Mouse (Mus musculus): ENCODE measurements around the gene Glud1.
"Not testable (repeated sequence)": the region's sequence is repeated elsewhere in the genome, so short reads cannot be mapped to it uniquely, and the experiment has no call there.

The Glud1 gene

DNA sequence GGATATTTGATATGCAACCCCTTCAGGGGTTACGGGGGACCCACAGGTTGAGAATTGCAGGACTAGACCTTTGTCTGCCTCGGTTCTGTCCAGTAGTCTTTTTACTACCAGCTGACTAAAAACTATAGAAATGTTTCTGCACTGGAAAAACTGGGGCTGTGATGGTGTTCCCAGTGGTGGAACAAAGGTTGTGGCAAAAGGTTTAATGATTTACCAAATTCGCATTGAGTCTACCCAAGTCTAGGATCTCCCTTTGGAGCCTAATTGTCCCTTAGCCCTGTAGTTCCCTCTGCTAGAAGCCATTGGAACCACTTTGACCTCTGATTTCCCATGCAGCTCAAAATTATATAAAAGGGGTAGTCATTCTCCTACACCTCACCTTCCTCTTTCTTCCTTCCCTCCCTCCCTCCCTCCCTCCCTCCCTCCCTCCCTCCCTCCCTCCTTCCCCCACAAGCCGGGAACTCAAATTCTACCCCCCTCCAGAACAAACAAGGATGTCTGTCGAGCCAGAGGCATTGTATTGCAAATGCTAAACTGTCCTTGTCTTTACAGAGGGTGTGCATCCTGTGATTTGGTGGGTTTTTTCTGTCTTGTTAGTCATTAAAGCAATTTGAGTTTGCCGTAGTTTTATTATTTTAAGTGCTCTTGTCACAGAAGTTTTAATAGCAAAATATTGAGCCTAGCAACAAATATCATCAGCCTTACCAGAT is 2.0 kb downstream of the Glud1 start:
- DNase-seq (ENCODE audit: low spot score), result no peak

DNA sequence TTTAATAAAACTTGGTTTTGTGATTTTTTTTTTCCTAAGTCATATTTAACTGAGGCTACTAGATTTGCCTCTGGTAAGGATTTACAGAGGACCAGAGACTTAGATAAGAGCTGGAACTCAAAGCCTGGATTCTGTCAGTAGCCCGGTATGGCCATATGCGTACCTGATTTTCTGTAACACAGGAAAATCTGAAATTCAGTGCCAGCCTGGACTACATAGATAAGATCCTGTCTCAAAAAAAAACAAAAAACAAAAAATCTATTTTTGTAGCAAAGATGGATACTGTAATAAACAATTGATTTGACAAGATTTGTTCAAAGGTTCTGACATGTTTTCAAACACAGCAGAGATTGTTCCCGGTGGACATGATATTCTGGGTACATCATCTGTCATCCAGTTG is 3.1 kb downstream of the Glud1 start:
- DNase-seq (ENCODE audit: low spot score), result no peak

DNA sequence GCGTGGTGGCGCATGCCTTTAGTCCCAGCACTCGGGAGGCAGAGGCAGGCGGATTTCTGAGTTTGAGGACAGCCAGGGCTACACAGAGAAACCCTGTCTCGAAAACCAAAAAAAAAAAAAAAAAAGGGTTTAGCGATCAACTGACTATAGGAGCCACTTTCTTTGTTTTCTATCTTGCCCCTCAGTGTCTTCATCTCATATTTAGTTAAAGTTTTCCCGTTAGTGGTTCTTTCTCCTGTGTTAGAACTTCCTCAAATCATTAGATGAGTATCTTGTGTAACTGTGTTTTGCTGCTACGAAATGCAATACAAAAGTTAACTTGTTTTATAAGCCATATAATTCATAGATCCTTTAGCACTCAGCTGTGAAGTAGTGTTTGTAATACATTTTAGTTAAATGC is 3.9 kb downstream of the Glud1 start:
- DNase-seq (ENCODE audit: low spot score), result not testable (repeated sequence)

DNA sequence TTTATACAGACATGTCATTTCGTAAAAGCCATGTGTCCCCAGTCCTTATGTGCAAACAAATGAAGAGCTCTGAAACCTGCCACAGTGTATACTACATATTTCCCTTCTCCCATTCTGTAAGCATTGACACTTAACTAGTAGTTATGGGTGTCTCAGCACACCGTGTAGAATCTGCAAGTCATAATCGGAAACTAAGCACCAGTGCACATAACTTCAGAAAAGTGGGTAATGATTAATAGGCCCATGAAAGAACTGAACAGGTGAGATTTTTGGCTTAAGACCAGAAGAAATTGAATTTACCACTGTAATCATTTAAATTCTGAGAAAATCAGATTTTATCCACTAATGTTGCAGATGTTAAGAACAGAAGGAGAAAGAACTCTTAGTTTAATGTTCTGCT is 4.3 kb downstream of the Glud1 start:
- DNase-seq (ENCODE audit: low spot score), result no peak

DNA sequence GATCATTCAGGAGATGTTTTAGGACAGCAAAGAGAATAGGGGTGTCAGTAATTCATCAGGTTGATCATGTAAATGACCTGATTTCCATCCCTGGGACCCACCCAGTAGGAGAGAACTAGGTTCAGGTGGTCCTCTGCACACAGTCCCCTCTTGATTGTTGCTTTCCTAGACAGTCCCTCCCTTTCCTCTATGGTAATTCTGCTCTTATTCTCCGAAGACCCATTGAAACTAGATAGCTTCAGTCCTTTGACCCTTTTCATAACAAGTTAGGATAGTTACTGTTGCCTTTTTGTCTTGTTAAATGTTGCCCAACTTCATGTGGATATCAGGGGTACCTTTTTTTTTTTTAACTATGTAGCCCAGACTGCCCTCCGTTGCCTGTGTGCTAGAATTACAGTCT is 5.8 kb downstream of the Glud1 start:
- DNase-seq (ENCODE audit: low spot score), result no peak

DNA sequence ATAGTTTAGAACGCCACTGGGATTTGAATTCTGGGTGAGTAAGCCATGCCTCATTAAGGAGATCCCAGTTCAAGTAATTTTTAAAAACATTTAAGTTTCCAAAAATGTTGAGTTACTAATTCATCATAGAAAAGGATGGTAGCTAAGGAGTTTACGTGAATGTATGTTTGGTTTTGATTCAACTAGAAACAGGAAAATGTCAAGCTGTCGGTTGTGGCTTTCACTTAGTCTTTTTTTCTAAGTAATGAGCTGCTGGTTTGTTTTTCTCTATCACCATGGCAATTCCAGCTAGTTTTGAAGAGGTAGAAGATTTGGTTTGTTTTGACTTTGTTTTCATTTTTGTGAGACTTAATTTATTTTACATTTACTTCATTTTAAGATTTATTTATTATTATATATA is 6.9 kb downstream of the Glud1 start:
- DNase-seq (ENCODE audit: low spot score), result no peak

DNA sequence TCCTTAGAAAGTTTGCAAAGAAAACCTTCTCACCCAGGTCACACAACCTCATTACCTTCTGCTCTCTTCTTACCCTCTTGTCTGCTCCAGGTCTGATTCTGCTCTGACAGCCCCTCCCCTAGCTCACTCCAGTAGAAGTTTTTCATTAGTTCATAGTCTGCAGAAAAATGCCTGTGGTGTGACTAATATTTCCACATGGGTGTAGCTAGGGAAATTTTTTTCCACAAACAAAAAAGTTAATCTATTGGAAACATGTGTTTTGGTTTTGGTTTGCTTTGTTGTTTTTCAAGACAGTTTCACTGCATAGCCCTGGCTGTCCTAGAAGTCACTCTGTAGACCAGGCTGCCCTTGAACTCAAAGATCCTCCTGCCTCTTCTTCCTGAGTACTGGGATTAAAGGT is 7.6 kb downstream of the Glud1 start:
- no peak for DNase-seq (ENCODE audit: low spot score)

DNA sequence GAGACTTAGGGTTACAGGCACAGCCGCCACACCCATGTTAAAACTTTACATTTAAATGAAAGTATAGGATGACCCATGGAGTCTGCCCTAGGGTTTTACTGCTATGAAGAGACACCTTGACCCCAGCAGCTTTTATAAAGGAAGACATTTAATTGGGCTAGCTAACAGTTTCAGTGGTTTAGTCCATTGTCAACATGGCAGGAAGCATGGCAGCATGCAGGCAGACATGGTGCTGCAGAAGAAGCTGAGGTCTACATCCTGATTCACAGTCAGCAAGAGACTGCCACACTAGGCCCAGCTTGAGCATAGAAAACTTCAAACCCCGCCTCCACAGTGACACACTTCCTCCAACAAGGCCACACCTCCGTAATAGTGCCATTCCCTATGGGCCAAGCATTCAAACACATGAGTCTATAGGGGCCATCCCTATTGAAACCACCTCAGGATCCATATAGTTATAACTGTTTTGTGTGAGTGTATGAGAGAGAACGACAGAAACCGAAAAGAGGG is 13.1 kb downstream of the Glud1 start:
- no peak for DNase-seq (ENCODE audit: low spot score)

DNA sequence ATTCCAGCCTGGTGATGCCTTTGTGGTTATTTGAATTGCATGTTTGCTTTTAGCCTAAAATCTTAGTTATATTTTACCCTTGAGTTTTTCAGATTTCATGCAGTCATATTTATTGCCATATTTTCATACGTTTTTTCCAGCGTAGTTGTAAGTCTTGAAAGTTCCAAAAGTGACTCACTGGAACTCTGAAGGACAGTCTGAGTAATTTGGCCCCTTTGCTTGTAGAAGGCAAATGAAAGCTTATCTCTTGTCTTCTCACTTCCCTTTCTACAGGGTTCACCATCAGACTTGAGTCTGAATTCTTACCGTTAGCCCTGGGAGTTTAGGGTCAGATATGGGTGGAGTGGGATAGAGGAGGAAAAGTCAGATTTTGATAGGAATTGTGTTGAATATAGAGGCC is 16.1 kb downstream of the Glud1 start:
- DNase-seq (ENCODE audit: low spot score), result no peak

DNA sequence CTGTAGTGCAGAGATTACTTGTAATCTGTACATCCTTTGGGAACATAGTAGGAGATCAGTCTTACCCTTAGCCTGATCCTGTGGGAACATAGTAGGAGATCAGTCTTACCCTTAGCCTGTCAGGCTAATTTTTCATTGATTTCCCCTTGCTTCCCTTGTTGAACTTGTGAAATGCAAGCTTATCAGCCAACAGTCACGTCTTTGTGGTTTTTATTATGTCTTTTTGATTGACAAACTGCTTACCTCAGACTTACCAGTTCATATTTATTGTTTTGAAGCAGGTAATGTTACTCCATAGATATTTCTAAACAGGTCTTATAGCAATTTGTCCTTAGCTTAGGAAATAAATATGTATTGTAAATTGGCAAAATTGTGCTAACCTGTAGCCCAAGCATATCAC is 17.1 kb downstream of the Glud1 start:
- DNase-seq (ENCODE audit: low spot score), result no peak

DNA sequence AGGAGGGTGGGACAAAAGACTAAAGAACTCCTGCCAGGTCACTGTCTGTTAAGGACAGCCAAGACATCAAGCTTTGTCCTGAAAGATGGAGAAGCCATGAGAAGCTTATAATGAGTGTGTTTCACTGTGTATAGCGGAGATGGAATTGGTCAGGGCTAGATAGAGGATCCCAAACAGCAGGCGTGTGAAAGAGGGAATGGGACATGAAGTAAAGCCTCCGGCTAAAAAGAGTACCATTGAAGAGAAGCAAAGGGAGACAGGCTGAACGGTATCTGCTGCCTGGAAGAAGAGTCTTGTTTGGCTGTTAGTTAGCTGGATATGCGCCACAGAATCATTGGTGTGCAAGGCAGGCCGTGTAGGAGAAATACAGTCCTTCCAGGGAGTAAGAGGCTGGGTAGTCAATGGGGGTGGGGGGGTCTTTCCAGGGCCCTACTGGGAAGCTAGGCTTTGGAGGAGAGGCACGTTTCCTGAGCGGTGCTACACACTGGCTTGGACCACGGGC is 20.2 kb downstream of the Glud1 start:
- no peak for DNase-seq (ENCODE audit: low spot score)

DNA sequence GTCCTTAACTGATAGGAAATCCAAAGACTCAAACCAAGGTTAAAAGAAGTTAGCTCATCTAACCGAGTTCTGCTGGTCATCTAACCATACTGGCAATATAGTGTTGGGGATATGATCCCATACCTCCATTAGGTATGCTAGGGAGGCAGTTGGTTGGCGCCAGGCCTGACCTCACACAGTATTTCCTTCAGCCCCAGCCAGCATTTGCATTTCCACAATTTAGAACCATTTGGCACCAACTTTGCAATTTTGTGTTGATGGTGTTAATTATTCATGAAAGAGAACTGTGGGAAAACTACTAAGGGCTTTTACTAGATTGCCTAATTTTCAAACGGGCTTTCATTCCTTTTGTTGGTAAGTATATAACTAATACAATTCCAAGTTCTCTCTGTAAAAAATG is 21.4 kb downstream of the Glud1 start:
- no peak for DNase-seq (ENCODE audit: low spot score)

DNA sequence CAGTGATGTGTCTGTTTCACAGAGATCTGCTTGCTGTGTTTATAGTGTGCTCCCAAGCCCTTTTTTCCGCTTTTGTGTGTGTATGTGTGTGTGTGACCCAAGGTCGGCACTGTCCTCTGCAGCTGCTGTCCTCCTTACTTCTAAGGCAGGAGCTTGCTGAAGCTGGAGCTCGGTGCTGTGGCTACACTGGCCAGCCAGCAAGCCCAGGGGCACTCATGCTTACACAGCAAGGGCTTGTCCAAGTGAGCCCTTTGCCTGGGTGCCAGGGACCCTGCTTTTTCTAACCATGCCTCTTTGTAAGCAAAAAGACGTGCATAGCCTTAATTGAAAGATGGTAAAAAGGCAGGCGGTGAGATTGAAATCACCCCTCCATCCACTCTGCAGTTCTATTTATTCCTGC is 21.9 kb downstream of the Glud1 start:
- no peak for DNase-seq (ENCODE audit: low spot score)

DNA sequence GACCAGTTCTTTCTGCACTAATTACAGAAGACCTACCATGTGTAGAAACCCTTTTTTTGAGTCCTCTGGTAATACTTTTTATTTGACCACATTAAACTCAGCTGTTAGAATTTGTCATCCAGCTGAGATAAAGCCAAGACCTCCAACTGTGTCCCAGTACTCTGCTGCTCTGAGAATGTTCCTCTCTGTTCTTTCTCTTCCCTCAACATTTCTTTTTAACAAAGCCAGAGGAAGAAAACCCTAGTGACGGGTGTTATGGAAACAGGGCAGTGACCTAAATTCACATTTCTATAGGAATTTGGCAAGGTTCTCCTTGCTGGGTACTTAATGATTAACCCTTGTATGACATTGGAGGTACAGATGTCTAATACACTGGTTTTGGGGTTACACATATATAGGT is 28.9 kb downstream of the Glud1 start:
- DNase-seq (ENCODE audit: low spot score), result no peak

DNA sequence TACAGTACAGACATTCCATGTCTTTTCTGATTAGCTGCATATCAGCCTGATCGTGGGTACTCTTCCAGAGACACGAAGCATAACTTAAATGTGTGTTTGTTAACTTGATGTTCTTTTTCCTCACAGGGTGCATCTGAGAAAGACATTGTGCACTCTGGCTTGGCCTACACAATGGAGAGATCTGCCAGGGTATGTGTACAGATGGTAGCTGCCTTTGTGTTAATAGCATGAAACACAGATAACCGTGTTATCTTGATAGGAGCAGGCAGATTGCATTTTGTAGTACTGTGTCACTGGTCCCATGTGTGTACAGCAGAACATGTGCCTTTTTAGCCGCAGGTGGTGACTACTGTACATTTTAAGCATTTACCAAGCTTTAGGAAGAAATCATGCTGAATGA is 31.5 kb downstream of the Glud1 start:
- DNase-seq (ENCODE audit: low spot score), result no peak

DNA sequence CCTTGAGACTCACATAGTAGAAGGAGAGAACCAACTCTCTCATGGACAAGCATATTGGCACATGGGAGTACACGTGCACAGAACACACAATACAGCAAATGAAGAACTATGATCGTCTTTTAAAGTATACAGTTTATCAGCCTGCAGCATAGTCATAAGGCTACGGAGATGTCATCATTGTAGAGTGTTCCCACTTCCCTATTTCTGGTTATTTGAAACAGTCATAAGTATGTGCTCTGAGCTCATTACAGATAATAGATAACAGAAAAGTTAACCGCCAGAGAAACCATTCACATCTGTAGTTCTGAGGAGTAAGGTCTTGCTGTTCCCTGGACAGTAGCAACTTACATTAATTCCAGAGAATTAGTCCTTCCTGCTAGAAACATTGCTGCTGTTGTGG is 32.6 kb downstream of the Glud1 start:
- no peak for DNase-seq (ENCODE audit: low spot score)

DNA sequence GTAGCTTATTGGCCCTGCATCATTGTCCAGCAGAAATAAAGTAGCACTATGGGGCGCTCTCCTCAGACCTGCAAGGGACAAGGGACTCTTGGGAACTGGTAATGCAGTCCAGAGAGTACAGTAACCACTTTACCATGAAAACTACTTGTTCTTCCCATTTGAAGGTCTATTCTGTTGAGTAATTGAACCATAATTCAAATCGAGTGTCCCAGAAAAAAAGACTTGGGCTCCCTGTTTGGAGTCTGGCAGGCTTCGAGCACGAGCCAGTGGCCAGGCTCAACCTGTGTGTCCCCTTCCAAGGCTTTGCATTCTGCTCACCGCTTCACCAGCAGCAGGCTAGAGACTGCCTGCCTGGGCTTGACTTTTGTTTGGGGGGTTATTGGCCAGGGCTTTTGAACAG is 33.8 kb downstream of the Glud1 start:
- DNase-seq (ENCODE audit: low spot score), result no peak

DNA sequence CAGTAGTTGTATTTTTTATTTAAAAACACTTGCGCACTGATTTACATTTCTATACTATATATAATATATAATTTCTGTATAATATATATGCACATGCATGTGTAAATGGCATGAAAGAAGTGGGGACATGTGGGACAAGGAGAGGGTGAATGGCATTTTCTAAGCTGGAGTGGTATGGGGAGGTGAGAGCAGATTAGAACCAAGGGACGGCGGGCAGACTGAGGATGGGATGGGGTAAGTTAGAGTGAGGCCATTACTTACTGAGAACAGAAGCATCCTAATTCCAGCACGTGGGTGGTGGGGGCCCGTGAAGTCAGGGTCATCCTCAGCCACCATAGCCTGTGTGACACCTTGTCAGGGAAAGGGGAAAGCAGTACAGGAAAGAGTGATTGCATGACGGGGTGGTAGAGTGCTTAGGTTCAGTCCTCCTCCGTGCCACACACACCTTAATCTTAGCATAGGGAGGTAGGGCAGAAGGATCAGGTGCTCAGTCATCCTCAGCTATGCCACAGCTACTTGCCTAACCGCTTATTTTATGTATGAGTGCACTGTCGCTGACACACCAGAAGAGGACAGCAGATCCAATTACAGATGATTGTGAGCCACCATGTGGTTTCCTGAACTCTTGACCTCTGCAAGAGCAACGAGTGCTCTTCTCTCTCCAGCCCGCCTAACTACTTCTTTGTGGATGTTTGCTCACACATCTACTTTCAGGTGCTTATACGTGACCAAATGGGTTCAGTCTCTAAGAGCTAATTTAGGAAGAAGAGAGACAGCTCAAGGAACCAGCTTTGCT is 35.4 kb downstream of the Glud1 start:
- DNase-seq (ENCODE audit: low spot score), result no peak

DNA sequence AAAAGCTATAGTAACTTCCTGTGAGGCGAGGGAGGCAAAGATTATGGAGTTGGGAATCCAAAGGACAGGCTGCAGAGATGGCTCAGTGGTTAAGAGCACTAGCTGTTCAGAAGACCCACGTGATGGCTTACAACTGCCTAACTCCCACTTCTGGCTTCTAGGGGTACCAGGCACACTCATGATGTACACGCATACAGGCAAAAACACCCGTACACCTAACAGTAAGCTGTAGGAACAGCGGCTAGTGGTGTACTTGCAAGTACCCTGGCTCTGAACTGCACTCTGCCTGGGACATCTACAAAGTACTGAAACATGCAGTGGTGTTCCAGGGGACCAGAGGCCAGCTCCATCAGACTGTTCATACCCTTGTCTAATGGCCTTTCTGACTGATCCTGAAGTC is 36.6 kb downstream of the Glud1 start:
- DNase-seq (ENCODE audit: low spot score), result no peak

DNA sequence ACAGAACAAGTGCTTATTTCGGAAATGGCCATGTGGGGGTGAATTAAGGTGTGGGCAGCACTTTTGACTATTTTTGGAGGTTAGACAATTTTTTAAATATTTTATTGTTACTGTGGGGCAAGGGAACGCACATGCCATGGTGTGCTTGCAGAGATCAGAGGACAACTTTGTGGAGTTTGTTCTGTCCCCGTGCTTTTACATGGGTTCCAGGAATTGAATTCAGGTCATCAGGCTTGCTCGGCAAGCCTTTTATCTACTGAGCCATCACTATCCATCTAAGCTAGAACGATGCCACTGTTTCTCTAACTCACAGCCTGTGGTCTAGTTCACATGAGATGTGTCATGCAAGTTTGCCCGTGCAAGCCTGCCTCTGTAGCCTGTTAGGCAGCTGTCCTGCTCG is 37.8 kb downstream of the Glud1 start:
- no peak for DNase-seq (ENCODE audit: low spot score)

DNA sequence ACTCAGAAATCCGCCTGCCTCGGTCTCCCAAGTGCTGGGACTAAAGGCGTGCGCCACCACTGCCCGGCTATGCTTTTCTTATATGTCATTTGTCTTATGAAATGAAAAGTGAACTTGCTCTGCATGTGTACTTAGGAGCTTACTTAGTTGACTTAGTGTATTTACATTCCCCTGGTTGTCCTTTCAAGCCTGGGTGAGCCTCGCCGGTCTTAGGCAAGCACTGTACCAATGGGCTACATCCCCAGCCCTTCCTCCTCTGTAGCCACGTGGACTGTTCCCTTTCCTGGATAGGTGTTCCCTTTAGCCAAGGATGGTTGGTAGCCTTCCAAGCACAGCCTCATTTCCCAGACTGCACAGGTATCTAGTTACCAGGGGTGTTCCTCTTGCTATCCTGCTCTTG is 38.5 kb downstream of the Glud1 start:
- DNase-seq (ENCODE audit: low spot score), result no peak

DNA sequence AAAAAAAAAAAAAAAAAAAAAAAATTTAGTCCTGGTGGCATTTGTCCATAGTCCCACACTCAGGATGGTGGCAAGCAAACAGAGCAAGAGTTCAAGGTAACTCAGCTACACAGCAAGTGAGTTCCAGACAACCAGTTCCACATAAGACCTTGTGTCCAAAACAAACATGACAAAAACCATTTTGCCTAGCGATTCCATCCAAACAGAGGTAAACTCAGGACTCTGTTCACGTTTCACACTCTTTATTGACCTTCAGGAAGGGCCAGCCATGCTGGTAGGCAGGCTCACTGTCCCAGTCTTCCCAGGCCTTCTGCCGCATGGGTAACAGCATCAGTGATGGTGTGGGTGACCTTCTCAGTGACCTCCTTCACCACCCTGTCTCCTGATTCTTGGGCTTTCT is 41.1 kb downstream of the Glud1 start:
- DNase-seq (ENCODE audit: low spot score), result no peak

DNA sequence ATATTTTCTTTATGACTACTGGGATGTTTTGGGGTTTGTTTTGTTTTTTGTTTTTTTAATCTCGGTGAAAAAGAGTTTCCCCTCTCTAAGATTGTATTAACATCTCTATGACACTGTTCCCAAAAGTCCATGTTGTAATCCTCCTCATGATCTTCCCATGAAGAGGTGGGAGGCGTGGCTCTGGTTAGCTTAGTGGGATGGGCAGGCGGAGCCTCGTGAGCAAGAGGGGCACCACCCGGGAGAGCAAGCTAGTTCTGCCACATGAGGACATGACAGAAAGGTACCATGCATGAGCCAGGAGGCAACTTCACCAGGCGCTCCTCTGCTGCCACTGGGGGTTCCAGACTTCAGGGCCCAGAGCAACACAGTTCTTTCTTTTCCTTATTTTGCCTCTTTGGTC is 42.0 kb downstream of the Glud1 start:
- no peak for DNase-seq (ENCODE audit: low spot score)

DNA sequence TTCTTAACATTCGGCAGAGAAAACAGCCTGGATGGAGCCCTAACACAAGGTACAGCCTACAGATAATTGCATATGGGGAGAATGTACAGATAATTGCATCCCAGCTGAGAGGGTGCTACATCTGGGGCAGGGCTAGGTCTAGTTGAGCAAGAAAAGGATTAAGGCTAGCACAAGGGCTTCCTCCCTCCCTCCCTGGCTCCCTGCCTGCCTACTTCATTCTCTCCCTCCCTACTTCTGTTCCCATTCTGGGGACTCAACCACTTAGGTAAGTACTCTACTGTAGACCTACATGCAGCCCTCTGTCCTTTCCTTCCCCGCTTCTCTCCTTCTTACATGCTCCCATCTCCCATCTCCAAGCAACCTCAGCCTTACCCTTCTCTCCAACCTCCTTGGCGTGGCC is 42.8 kb downstream of the Glud1 start:
- DNase-seq (ENCODE audit: low spot score), result no peak

Data from spleen, adult 12 weeks (tissue).